Mouse (Mus musculus) stomach, postnatal 0 days (tissue): ENCODE results near the gene Arid1b.

Source experiments
- CTCF ChIP-seq: IDR thresholded peaks from 2 replicates; pipeline ENCODE4 v1.5.1; 2016; ENCODE audit warnings: antibody characterized with exemption, low read depth, mild to moderate bottlenecking, moderate library complexity
- EP300 ChIP-seq: optimal IDR thresholded peaks from 2 replicates; pipeline ENCODE3; 2016; ENCODE audit warnings: antibody characterized with exemption

- TF ChIP-seq CTCF (no peak), EP300 (no peak)
These were observed 224.9 kb downstream of the Arid1b start for GRCm38 (mm10) chr17:5218955-5219557.
